Mouse (Mus musculus): Measurements from ENCODE around the gene Clnk.

DNA sequence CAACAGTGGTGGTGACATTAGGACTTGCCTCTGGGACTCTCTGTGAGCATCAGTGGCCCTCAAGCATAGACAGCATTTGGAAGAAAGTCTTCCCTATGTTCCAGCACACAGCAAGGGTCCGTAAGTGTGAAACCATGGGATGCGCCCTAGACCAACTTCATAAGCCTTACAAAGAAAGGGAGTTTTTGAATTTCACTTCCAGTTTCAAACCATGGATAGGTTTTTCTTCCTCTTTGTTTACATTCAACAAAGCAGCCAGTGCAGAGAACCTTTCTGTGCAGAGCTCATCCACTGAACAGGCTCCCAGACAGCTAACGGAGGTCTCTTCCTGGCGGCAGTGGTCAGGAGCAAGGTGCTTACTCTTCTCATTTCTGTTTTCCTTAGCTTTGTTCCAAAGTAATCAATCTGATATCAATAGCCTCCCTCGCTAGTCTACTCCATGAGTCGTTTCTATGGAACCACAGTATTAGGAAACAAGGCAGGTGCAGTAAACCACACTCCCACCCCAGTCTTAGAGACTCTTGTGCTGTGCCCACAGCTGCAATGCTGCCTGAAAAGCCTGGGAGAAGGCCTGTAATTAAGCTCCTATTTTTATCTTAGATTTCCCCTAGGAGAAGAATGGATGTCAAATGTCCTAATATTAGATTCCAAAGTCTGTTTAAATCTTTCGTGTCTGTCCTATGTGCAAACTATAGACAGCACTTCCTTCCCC lies 169.1 kb downstream of the Clnk start:
- TF ChIP-seq CTCF (conservative IDR thresholded peaks at IDR 0.05; ENCODE audit: low read length) = no peak
- TF ChIP-seq NANOG (IDR thresholded peaks at IDR 0.05; ENCODE audit: borderline replicate concordance, low read length) = no peak
- TF ChIP-seq POU5F1 (IDR thresholded peaks at IDR 0.05; ENCODE audit: borderline replicate concordance, low read length) = no peak

All from E14TG2a.4 (cell line).